Mouse (Mus musculus) heart, embryonic 11.5 days (tissue): ENCODE data around the gene Spag8. TPM values are rescaled to one million over a fixed set of nuclear protein-coding genes. Genes with fewer than 3 reads are reported as not detected.

Source experiments
- ATAC-seq: fragments of 200-750 bp; cut with Nextera tagmentation; replicated peaks from 2 replicates; pipeline ENCODE4 v1.8.0; 2017; ENCODE audit warnings: moderate library complexity; ENCODE audit not compliant: insufficient number of reproducible peaks, low FRiP score, low TSS enrichment
- H3K27ac ChIP-seq: fragments of 300-500 bp; sonication (generic); 2 replicates; pipeline ENCODE4 v1.5.1; 2014; ENCODE audit warnings: mild to moderate bottlenecking, low read depth, low read length
- H3K27me3 ChIP-seq: fragments of 300-500 bp; sonication (generic); 2 replicates; pipeline ENCODE4 v1.6.1; 2014; ENCODE audit warnings: mild to moderate bottlenecking, low read length, mixed read lengths; ENCODE audit not compliant: control insufficient read depth, insufficient read depth
- H3K36me3 ChIP-seq: fragments of 300-500 bp; sonication (generic); 2 replicates; pipeline ENCODE4 v1.6.1; 2014; ENCODE audit warnings: mild to moderate bottlenecking, low read length, moderate library complexity, mixed read lengths; ENCODE audit not compliant: control insufficient read depth, insufficient read depth
- H3K4me1 ChIP-seq: fragments of 300-500 bp; sonication (generic); 2 replicates; pipeline ENCODE4 v1.6.1; 2014; ENCODE audit warnings: low read length; ENCODE audit not compliant: control insufficient read depth, insufficient read depth
- H3K4me2 ChIP-seq: fragments of 300-500 bp; sonication (generic); 2 replicates; pipeline ENCODE4 v1.6.1; 2014; ENCODE audit warnings: mild to moderate bottlenecking, moderate library complexity
- H3K4me3 ChIP-seq: fragments of 300-500 bp; sonication (generic); 2 replicates; pipeline ENCODE4 v1.5.1; 2014; ENCODE audit warnings: low read depth, low read length
- H3K9ac ChIP-seq: fragments of 300-500 bp; sonication (generic); 2 replicates; pipeline ENCODE4 v1.6.1; 2014; ENCODE audit warnings: mild to moderate bottlenecking, low read depth, low read length, moderate library complexity
- H3K9me3 ChIP-seq: fragments of 300-500 bp; sonication (generic); replicated peaks from 2 replicates; pipeline ENCODE4 v1.6.1; 2016; ENCODE audit warnings: low read length; ENCODE audit not compliant: control insufficient read depth
- WGBS: fragments of 180-500 bp; shearing (Covaris S2); extraction: QIAGEN DNeasy Blood & Tissue Kit; methylation state at CpG from one replicate; pipeline ENCODE4 v1.1.7; 2014; ENCODE audit not compliant: insufficient replicate concordance; 5-methylcytosine and 5-hydroxymethylcytosine counted together
- polyA plus RNA-seq: library from polyadenylated mRNA; unstranded; fragments of >200 nt; fragmentation: Nextera tagmentation; extraction: Ambion mirVana; gene quantifications from 2 replicates; pipeline ENCODE4 v1.2.1, GENCODE M21; 2014

The Spag8 gene
- polyA plus RNA-seq, 1 experiment from 2014 or later, result 0.29 TPM

GRCm38 (mm10) chr4:43666412-43666811 is 13.0 kb upstream of the Spag8 start:
- Histone ChIP-seq H3K4me2 (no peak overlapping the region), H3K27ac (no peak overlapping the region), H3K27me3 (peaks cover 44% of the 10 kb centered on the region), H3K9ac (no peak overlapping the region), H3K4me3 (no peak overlapping the region), H3K9me3 (no peaks in the 10 kb centered on the region; the same call in 1 of the 2 replicates), H3K36me3 (no peaks in the 10 kb centered on the region), H3K4me1 (peaks cover 5% of the 10 kb centered on the region)
- no peak for ATAC-seq
- 14% methylated on average over 4 of the region's 4 CpGs for WGBS

- WGBS, result 60% methylated on average over 4 of the region's 4 CpGs
- Histone ChIP-seq H3K4me2 (peak overlapping the region; percentile 89), H3K27me3 (peaks cover 11% of the 10 kb centered on the region), H3K4me1 (peaks cover 3% of the 10 kb centered on the region; the same call in 1 of the 2 replicates), H3K4me3 (peak overlapping the region; percentile 87), H3K9me3 (no peaks in the 10 kb centered on the region), H3K27ac (no peak overlapping the region), H3K36me3 (no peaks in the 10 kb centered on the region), H3K9ac (no peak overlapping the region)
- no peak for ATAC-seq
Observed at GRCm38 (mm10) chr4:43657146-43657545, 3.8 kb upstream of the Spag8 start.

GRCm38 (mm10) chr4:43656339-43657109 is 3.1 kb upstream of the Spag8 start, which contains the start of gene Hint2:
Hint2 (minus strand) TSS chr4:43656466.
- Histone ChIP-seq H3K36me3 (no peaks in the 10 kb centered on the region), H3K4me3 (peak within 1 kb of the TSS; percentile 87), H3K4me2 (peak within 1 kb of the TSS; percentile 89), H3K9me3 (no peaks in the 10 kb centered on the region), H3K4me1 (peaks cover 3% of the 10 kb centered on the region; the same call in 1 of the 2 replicates), H3K27ac (peak within 1 kb of the TSS; percentile 80), H3K27me3 (peaks cover 8% of the 10 kb centered on the region), H3K9ac (peak within 1 kb of the TSS; percentile 87)
- ATAC-seq, result peak; percentile 93
- 2% methylated on average over 34 of the region's 34 CpGs for WGBS

- H3K36me3 ChIP-seq, result no peaks in the 10 kb centered on the region
- H3K9me3 ChIP-seq, result no peaks in the 10 kb centered on the region
- peak overlapping the region; percentile 87 for H3K9ac ChIP-seq
- H3K27me3 ChIP-seq, result peaks cover 5% of the 10 kb centered on the region
- peak; percentile 37 for ATAC-seq
- peak overlapping the region; percentile 89 for H3K4me2 ChIP-seq
- 8% methylated on average over 34 of the region's 34 CpGs for WGBS
- peak overlapping the region; percentile 87 for H3K4me3 ChIP-seq
- H3K27ac ChIP-seq, result peak overlapping the region; percentile 80
- H3K4me1 ChIP-seq, result peaks cover 3% of the 10 kb centered on the region; the same call in 1 of the 2 replicates
Observed at GRCm38 (mm10) chr4:43655656-43656338, 2.4 kb upstream of the Spag8 start.

GRCm38 (mm10) chr4:43652726-43653125 is 668 bp downstream of the Spag8 start:
- H3K27ac ChIP-seq, result no peak overlapping the region
- H3K36me3 ChIP-seq, result peaks cover 4% of the 10 kb centered on the region; the same call in 1 of the 2 replicates
- no peak for ATAC-seq
- peak overlapping the region; percentile 66 for H3K4me2 ChIP-seq
- no peak overlapping the region for H3K9ac ChIP-seq
- WGBS, result 82% methylated on average over 4 of the region's 4 CpGs
- H3K4me3 ChIP-seq, result peak overlapping the region; percentile 33; the same call in 1 of the 2 replicates
- H3K9me3 ChIP-seq, result peaks cover 5% of the 10 kb centered on the region; the same call in 1 of the 2 replicates
- H3K4me1 ChIP-seq, result peaks cover 3% of the 10 kb centered on the region; the same call in 1 of the 2 replicates
- H3K27me3 ChIP-seq, result no peaks in the 10 kb centered on the region; the same call in 1 of the 2 replicates

GRCm38 (mm10) chr4:43649783-43650182 is 3.6 kb downstream of the Spag8 start:
- peaks cover 5% of the 10 kb centered on the region; the same call in 1 of the 2 replicates for H3K9me3 ChIP-seq
- no peaks in the 10 kb centered on the region; the same call in 1 of the 2 replicates for H3K27me3 ChIP-seq
- ATAC-seq, result no peak
- H3K4me3 ChIP-seq, result no peak overlapping the region
- H3K4me1 ChIP-seq, result no peaks in the 10 kb centered on the region
- H3K36me3 ChIP-seq, result peaks cover 7% of the 10 kb centered on the region
- no peak overlapping the region for H3K9ac ChIP-seq
- 81% methylated on average over 3 of the region's 3 CpGs for WGBS
- no peak overlapping the region for H3K27ac ChIP-seq
- H3K4me2 ChIP-seq, result no peak overlapping the region

GRCm38 (mm10) chr4:43640491-43640890 is 12.9 kb downstream of the Spag8 start:
- no peak overlapping the region for H3K4me2 ChIP-seq
- no peak overlapping the region for H3K4me3 ChIP-seq
- no peaks in the 10 kb centered on the region for H3K4me1 ChIP-seq
- H3K27me3 ChIP-seq, result no peaks in the 10 kb centered on the region
- H3K27ac ChIP-seq, result no peak overlapping the region
- H3K9ac ChIP-seq, result no peak overlapping the region
- H3K9me3 ChIP-seq, result no peaks in the 10 kb centered on the region
- no peaks in the 10 kb centered on the region for H3K36me3 ChIP-seq
- 63% methylated on average over 6 of the region's 6 CpGs for WGBS
- no peak for ATAC-seq

- Histone ChIP-seq H3K4me3 (no peak overlapping the region), H3K4me2 (no peak overlapping the region), H3K9ac (no peak overlapping the region), H3K9me3 (no peaks in the 10 kb centered on the region), H3K27ac (no peak overlapping the region), H3K4me1 (no peaks in the 10 kb centered on the region), H3K27me3 (no peaks in the 10 kb centered on the region), H3K36me3 (no peaks in the 10 kb centered on the region)
- 64% methylated on average over 9 of the region's 9 CpGs for WGBS
- no peak for ATAC-seq
Observed at GRCm38 (mm10) chr4:43640076-43640475, 13.3 kb downstream of the Spag8 start.
